Mouse (Mus musculus) forebrain, embryonic 11.5 days (tissue): ENCODE data around the gene Sult1a1. TPM values are rescaled to one million over a fixed set of nuclear protein-coding genes. Genes with fewer than 3 reads are reported as not detected.
"Not testable (repeated sequence)": the region's sequence is repeated elsewhere in the genome, so short reads cannot be mapped to it uniquely, and the experiment has no call there.

Experiments used
- ATAC-seq: fragments of 200-750 bp; cut with Nextera tagmentation; replicated peaks from 2 replicates; pipeline ENCODE4 v1.8.0; 2017; ENCODE audit warnings: moderate TSS enrichment; ENCODE audit not compliant: low FRiP score
- DNase-seq: peaks from one replicate; pipeline ENCODE4 v3.0.0-alpha.2; 2017; ENCODE audit warnings: low spot score
- H3K27ac ChIP-seq: fragments of 300-500 bp; sonication (generic); 2 replicates; pipeline ENCODE4 v1.5.1; 2014; ENCODE audit warnings: low read depth, low read length
- H3K27me3 ChIP-seq: fragments of 300-500 bp; sonication (generic); 2 replicates; pipeline ENCODE4 v1.6.1; 2014; ENCODE audit warnings: mild to moderate bottlenecking, low read length, mixed read lengths; ENCODE audit not compliant: control insufficient read depth, insufficient read depth
- H3K36me3 ChIP-seq: fragments of 300-500 bp; sonication (generic); 2 replicates; pipeline ENCODE4 v1.6.1; 2014; ENCODE audit warnings: mild to moderate bottlenecking, low read length, moderate library complexity, mixed read lengths; ENCODE audit not compliant: control insufficient read depth, insufficient read depth
- H3K4me1 ChIP-seq: fragments of 300-500 bp; sonication (generic); replicated peaks from 2 replicates; pipeline ENCODE4 v1.6.1; 2014; ENCODE audit warnings: low read length, mixed read lengths; ENCODE audit not compliant: control insufficient read depth, insufficient read depth
- H3K4me2 ChIP-seq: fragments of 300-500 bp; sonication (generic); 2 replicates; pipeline ENCODE4 v1.6.1; 2014; ENCODE audit warnings: low read depth, mild to moderate bottlenecking, low read length, moderate library complexity, mixed read lengths; ENCODE audit not compliant: severe bottlenecking
- H3K4me3 ChIP-seq: fragments of 300-500 bp; sonication (generic); 2 replicates; pipeline ENCODE4 v1.5.1; 2014; ENCODE audit warnings: low read depth, low read length
- H3K9ac ChIP-seq: fragments of 300-500 bp; sonication (generic); 2 replicates; pipeline ENCODE4 v1.6.1; 2014; ENCODE audit warnings: low read length
- H3K9me3 ChIP-seq: fragments of 300-500 bp; sonication (generic); 2 replicates; pipeline ENCODE4 v1.6.1; 2016; ENCODE audit warnings: low read length, mixed read lengths; ENCODE audit not compliant: control insufficient read depth
- WGBS: fragments of 180-500 bp; shearing (Covaris S2); extraction: QIAGEN DNeasy Blood & Tissue Kit; methylation state at CpG from one replicate; pipeline ENCODE4 v1.1.7; 2014; 5-methylcytosine and 5-hydroxymethylcytosine counted together
- polyA plus RNA-seq: library from polyadenylated mRNA; unstranded; fragments of >200 nt; fragmentation: Nextera tagmentation; extraction: Ambion mirVana; gene quantifications from 2 replicates; pipeline ENCODE4 v1.2.1, GENCODE M21; 2014

The Sult1a1 gene
- polyA plus RNA-seq, 1 experiment from 2014 or later = 0.52 TPM

DNA sequence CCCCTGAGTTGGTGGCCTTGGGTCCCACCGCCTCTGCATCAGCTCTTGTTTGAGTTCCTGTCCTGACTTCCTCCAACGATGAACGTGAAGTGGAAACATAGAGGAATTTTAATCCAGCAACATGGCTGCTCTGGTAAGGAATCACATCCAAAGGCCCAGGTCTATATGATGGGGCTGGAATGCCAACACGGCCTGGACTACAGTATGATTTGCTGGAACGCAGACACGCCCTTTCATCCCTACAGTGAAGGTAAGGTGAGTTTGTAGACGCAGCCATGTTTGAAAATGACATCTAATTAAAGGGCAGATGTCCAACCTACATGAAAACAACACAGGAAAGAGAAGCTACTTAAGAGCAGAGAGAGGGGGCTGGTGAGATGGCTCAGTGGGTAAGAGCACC lies 17.5 kb upstream of the Sult1a1 start:
- 93% methylated on average over 7 of the region's 7 CpGs for WGBS
- Histone ChIP-seq H3K27me3 (no peaks in the 10 kb centered on the region), H3K4me2 (0 out of 2 replicates have a peak overlapping the region, but pooled peaks have one; percentile 15), H3K4me3 (no peak overlapping the region), H3K9ac (no peak overlapping the region), H3K27ac (no peak overlapping the region), H3K9me3 (no peaks in the 10 kb centered on the region), H3K4me1 (peaks cover 15% of the 10 kb centered on the region), H3K36me3 (no peaks in the 10 kb centered on the region; the same call in 1 of the 2 replicates)
- DNase-seq = no peak
- no peak for ATAC-seq

DNA sequence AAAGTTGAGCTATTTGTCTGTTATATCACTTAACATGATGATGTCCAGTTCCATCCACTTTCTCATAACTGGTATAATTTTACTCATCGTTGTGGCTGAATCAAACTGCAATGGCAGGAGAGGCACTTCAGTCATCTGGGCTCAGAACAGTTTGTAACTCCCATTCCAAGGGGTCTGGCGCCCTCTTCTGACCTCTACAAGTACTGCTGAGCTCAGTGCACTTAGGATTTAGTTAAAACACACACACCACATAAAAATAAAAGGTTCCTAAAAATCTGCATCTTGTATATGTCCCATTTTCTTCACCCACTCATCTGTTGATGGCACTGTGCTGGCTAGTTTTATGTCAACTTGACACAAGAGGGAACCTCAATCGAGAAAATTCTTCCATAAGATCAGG lies 17.0 kb upstream of the Sult1a1 start:
- Histone ChIP-seq H3K9me3 (no peaks in the 10 kb centered on the region), H3K27me3 (no peaks in the 10 kb centered on the region), H3K4me2 (no peak overlapping the region), H3K27ac (no peak overlapping the region), H3K36me3 (no peaks in the 10 kb centered on the region; the same call in 1 of the 2 replicates), H3K9ac (no peak overlapping the region), H3K4me3 (no peak overlapping the region), H3K4me1 (peaks cover 15% of the 10 kb centered on the region)
- ATAC-seq = no peak
- WGBS = 41% methylated on average over 3 of the region's 3 CpGs
- DNase-seq = peak; percentile 80

DNA sequence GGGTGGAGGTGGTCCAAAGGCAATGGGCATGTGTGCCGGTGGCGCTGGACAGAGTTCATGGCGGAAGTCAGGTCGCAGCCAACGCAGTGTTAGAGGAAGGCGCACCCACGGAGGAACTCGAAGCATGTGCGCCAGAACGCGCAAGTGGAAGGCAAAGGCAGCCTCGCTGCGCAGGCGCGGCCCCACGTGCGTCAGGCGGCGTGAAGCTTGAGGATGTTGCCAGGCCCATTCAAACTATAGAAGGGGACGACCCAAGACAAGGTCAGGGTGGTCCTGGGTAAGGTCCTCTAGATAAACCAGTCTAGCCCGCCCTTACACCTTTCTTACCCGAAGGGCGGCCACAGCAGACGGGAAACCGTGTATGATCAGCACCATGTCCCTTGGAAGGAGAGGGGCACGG lies 16.2 kb upstream of the Sult1a1 start:
- 96% methylated on average over 26 of the region's 26 CpGs for WGBS
- Histone ChIP-seq H3K27me3 (no peaks in the 10 kb centered on the region), H3K4me2 (no peak overlapping the region), H3K9ac (no peak overlapping the region), H3K27ac (no peak overlapping the region), H3K36me3 (no peaks in the 10 kb centered on the region; the same call in 1 of the 2 replicates), H3K4me1 (peaks cover 14% of the 10 kb centered on the region), H3K4me3 (no peak overlapping the region), H3K9me3 (no peaks in the 10 kb centered on the region)
- ATAC-seq (no peak), DNase-seq (no peak)

- WGBS = 79% methylated on average over 5 of the region's 5 CpGs
- no peaks in the 10 kb centered on the region for H3K27me3 ChIP-seq
- no peak overlapping the region for H3K4me3 ChIP-seq
- H3K36me3 ChIP-seq = no peaks in the 10 kb centered on the region; the same call in 1 of the 2 replicates
- H3K4me1 ChIP-seq = peaks cover 9% of the 10 kb centered on the region
- H3K9ac ChIP-seq = no peak overlapping the region
- no peak for ATAC-seq
- H3K4me2 ChIP-seq = no peak overlapping the region
- H3K27ac ChIP-seq = no peak overlapping the region
- no peak for DNase-seq
- no peaks in the 10 kb centered on the region for H3K9me3 ChIP-seq
These were observed 15.4 kb upstream of the Sult1a1 start for GRCm38 (mm10) chr7:126691676-126692075.

- Histone ChIP-seq H3K9me3 (no peaks in the 10 kb centered on the region), H3K4me2 (no peak overlapping the region), H3K4me1 (peaks cover 6% of the 10 kb centered on the region), H3K9ac (no peak overlapping the region), H3K27me3 (no peaks in the 10 kb centered on the region), H3K27ac (no peak overlapping the region), H3K4me3 (no peak overlapping the region), H3K36me3 (no peaks in the 10 kb centered on the region; the same call in 1 of the 2 replicates)
- no peak for ATAC-seq
- WGBS = 88% methylated on average over 3 of the region's 3 CpGs
- DNase-seq = no peak
These were observed 14.5 kb upstream of the Sult1a1 start for GRCm38 (mm10) chr7:126690737-126691136.

- DNase-seq (no peak), ATAC-seq (no peak)
- no peak overlapping the region for H3K9ac ChIP-seq
- H3K4me1 ChIP-seq = peaks cover 3% of the 10 kb centered on the region; the same call in 1 of the 2 replicates
- no peaks in the 10 kb centered on the region for H3K27me3 ChIP-seq
- 79% methylated on average over 3 of the region's 3 CpGs for WGBS
- no peak overlapping the region for H3K4me2 ChIP-seq
- no peak overlapping the region for H3K4me3 ChIP-seq
- H3K27ac ChIP-seq = no peak overlapping the region
- H3K36me3 ChIP-seq = no peaks in the 10 kb centered on the region; the same call in 1 of the 2 replicates
- no peaks in the 10 kb centered on the region for H3K9me3 ChIP-seq
These were observed 12.8 kb upstream of the Sult1a1 start for GRCm38 (mm10) chr7:126689021-126689420.

DNA sequence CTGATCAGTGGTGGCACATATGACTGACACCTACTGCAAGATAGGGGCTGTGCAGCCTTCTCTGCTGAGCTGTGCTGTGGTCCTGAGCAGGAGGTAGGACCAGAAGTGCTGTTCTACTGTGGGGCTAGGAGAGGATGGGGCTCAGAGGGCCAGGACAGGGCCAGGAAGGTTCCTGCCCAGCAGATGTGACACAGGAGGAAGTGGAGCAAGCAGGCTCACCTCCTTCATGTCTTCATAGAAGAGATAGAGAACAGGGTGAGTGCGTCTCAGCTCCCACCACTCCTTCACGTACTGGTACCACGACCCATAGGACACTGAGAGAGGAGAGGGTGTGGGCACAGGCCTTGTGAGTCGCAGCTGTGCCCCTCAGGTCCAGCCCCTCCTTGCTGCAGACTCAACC lies 11.9 kb upstream of the Sult1a1 start:
- H3K4me3 ChIP-seq, DNase-seq, H3K27me3 ChIP-seq, ATAC-seq, H3K27ac ChIP-seq, H3K4me1 ChIP-seq, H3K9ac ChIP-seq, H3K9me3 ChIP-seq, H3K4me2 ChIP-seq, H3K36me3 ChIP-seq: not testable (repeated sequence)
- WGBS = 86% methylated on average over 4 of the region's 4 CpGs

DNA sequence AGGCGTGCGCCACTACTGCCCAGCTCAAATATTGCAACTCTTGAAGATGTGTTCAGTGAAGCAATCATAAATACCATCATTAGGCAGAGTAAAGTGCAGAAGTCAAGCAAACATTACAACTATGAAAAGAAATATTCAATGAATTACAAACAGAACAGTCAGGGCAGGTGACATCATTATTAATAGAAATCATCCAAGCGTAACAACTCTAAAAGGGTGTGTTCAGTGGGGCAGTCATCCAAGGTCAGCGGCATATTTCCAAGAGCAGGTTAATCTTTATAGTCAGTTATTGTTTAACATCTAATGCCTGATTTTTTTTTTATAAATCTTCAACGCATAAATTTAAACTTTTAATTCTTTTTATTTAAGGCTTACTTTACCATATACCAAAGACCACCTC lies 5.0 kb upstream of the Sult1a1 start:
- Histone ChIP-seq H3K9me3 (no peaks in the 10 kb centered on the region), H3K4me2 (no peak overlapping the region), H3K4me3 (no peak overlapping the region), H3K9ac (no peak overlapping the region), H3K36me3 (no peaks in the 10 kb centered on the region), H3K4me1 (no peaks in the 10 kb centered on the region), H3K27ac (no peak overlapping the region), H3K27me3 (no peaks in the 10 kb centered on the region)
- DNase-seq = no peak
- no peak for ATAC-seq
- WGBS = 96% methylated on average over 5 of the region's 5 CpGs

- H3K9ac ChIP-seq = no peak overlapping the region
- DNase-seq (no peak), ATAC-seq (no peak)
- H3K9me3 ChIP-seq = no peaks in the 10 kb centered on the region
- H3K4me3 ChIP-seq = no peak overlapping the region
- no peaks in the 10 kb centered on the region for H3K4me1 ChIP-seq
- no peak overlapping the region for H3K27ac ChIP-seq
- no peak overlapping the region for H3K4me2 ChIP-seq
- no peaks in the 10 kb centered on the region for H3K27me3 ChIP-seq
- 92% methylated on average over 5 of the region's 5 CpGs for WGBS
- no peaks in the 10 kb centered on the region for H3K36me3 ChIP-seq
These were observed 3.5 kb upstream of the Sult1a1 start for GRCm38 (mm10) chr7:126679683-126680082.
